Mouse (Mus musculus) small intestine, adult 2 months (tissue): Measurements from ENCODE around the gene Klhl9.

Experiments used
- CTCF ChIP-seq: fragments of 200-500 bp; IDR thresholded peaks from 2 replicates; pipeline ENCODE4 v1.5.1; 2012; ENCODE audit warnings: low read depth, mild to moderate bottlenecking, control low read depth, inconsistent platforms, low read length, moderate library complexity, mixed read lengths; ENCODE audit not compliant: insufficient replicate concordance, insufficient read length; ENCODE audit errors: extremely low read depth
- POLR2A ChIP-seq: fragments of 200-500 bp; IDR thresholded peaks from 2 replicates; pipeline ENCODE4 v1.6.1; 2012; ENCODE audit warnings: low read depth, mild to moderate bottlenecking, control low read depth, inconsistent platforms, low read length, moderate library complexity

DNA sequence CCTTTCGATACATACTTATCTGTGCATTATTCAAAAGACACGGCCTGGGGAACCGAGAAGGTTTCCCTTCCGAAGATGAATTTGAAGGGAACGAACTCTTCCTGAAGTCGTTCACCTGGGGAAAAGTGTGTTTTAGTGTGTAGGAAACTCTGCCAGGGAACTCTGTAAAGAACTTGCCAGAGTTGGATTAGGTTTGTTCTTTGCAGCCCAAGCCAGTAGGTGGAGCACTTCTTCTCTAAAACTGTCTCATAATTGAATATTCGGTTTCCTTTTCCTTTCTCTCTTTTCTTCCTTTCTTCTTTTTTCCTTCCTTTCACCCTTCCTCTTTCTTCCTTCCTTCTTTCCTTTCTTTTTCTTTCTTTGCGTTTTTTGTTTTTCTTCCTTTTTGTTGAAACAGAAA, 41.9 kb downstream of the Klhl9 start:
- TF ChIP-seq POLR2A (no peak), CTCF (no peak)
